Mouse (Mus musculus): ENCODE measurements around the gene Scn4a.
"Not testable (repeated sequence)": the region's sequence is repeated elsewhere in the genome, so short reads cannot be mapped to it uniquely, and the experiment has no call there.

Scn4a gene

GRCm38 (mm10) chr11:106355382-106356128 lies 2.5 kb upstream of the Scn4a start:
- no peak for DNase-seq (ENCODE audit: low spot score)

GRCm38 (mm10) chr11:106354181-106354580 lies 1.1 kb upstream of the Scn4a start:
- no peak for DNase-seq (ENCODE audit: low spot score)

- DNase-seq (ENCODE audit: low spot score), result no peak
Observed at GRCm38 (mm10) chr11:106351941-106352340, 1.1 kb downstream of the Scn4a start.

- no peak for DNase-seq (ENCODE audit: low spot score)
Observed at GRCm38 (mm10) chr11:106351253-106351652, 1.8 kb downstream of the Scn4a start.

GRCm38 (mm10) chr11:106350853-106351252 lies 2.2 kb downstream of the Scn4a start:
- no peak for DNase-seq (ENCODE audit: low spot score)

- DNase-seq (ENCODE audit: low spot score), result no peak
Observed at GRCm38 (mm10) chr11:106349772-106350171, 3.3 kb downstream of the Scn4a start.

GRCm38 (mm10) chr11:106344910-106345309 lies 8.2 kb downstream of the Scn4a start:
- DNase-seq (ENCODE audit: low spot score), result no peak

- no peak for DNase-seq (ENCODE audit: low spot score)
Observed at GRCm38 (mm10) chr11:106340990-106341520, 12.0 kb downstream of the Scn4a start.

- DNase-seq (ENCODE audit: low spot score), result not testable (repeated sequence)
Observed at GRCm38 (mm10) chr11:106339323-106339722, 13.8 kb downstream of the Scn4a start.

GRCm38 (mm10) chr11:106338870-106339269 lies 14.2 kb downstream of the Scn4a start:
- no peak for DNase-seq (ENCODE audit: low spot score)

- DNase-seq (ENCODE audit: low spot score), result no peak
Observed at GRCm38 (mm10) chr11:106338029-106338428, 15.1 kb downstream of the Scn4a start.

GRCm38 (mm10) chr11:106334066-106334465 lies 19.0 kb downstream of the Scn4a start:
- DNase-seq (ENCODE audit: low spot score), result no peak

- DNase-seq (ENCODE audit: low spot score), result no peak
Observed at GRCm38 (mm10) chr11:106332458-106332857, 20.6 kb downstream of the Scn4a start.

- no peak for DNase-seq (ENCODE audit: low spot score)
Observed at GRCm38 (mm10) chr11:106329682-106330081, 23.4 kb downstream of the Scn4a start.

GRCm38 (mm10) chr11:106329128-106329527 lies 24.0 kb downstream of the Scn4a start:
- no peak for DNase-seq (ENCODE audit: low spot score)

GRCm38 (mm10) chr11:106328521-106328920 lies 24.6 kb downstream of the Scn4a start:
- DNase-seq (ENCODE audit: low spot score), result no peak

- DNase-seq (ENCODE audit: low spot score), result no peak
Observed at GRCm38 (mm10) chr11:106326475-106326874, 26.6 kb downstream of the Scn4a start.

GRCm38 (mm10) chr11:106325566-106326206 lies 27.4 kb downstream of the Scn4a start:
- DNase-seq (ENCODE audit: low spot score), result peak; percentile 62

GRCm38 (mm10) chr11:106324858-106325257 lies 28.2 kb downstream of the Scn4a start:
- DNase-seq (ENCODE audit: low spot score), result no peak

GRCm38 (mm10) chr11:106318406-106319366 lies 34.4 kb downstream of the Scn4a start:
- DNase-seq (ENCODE audit: low spot score), result no peak

- no peak for DNase-seq (ENCODE audit: low spot score)
Observed at GRCm38 (mm10) chr11:106317801-106318200, 35.3 kb downstream of the Scn4a start.

- DNase-seq (ENCODE audit: low spot score), result no peak
Observed at GRCm38 (mm10) chr11:106316416-106316815, 36.7 kb downstream of the Scn4a start.

All from urinary bladder, postnatal 25 days (tissue).